ENCODE assay signal across 14 mouse cellular contexts in the genomic region with DNA sequence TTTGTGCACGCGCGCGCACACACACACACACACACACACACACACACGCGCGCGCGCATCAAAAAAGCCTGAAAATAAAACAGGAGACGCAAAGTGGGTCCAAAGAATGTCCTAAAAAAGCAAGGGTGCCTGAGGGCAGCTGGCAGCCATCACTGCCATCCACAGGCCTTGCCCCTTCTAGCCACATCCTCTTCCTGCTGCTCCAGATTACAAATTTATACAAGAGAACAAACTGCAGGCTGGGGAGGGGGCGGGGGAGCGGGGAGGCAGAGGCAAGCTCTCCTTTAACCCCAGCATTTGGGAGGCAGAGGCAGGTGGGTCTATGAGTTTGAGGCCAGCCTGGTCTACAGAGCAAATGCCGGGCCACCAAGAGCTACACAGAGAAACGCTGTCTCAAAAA. TPM values are rescaled to one million over a fixed set of nuclear protein-coding genes. Genes with fewer than 3 reads are reported as not detected.
DNase-seq lines count a peak whose midpoint lies in the region; ATAC-seq and TF ChIP-seq lines count a peak whose summit lies in the region.
"Had no signal": no experiment of that assay in that cellular context is flagged by ENCODE, and none has a peak within 500 bp of the region (broad histone marks: within the 10 kb centered on the region; RNA-seq: fewer than 3 reads in every experiment).

No protein-coding gene starts in this region.

- peak overlapping the region; percentile 5; the same call in 1 of the 2 replicates for H3K27ac ChIP-seq in bone marrow, adult 2 months (ENCODE audit: control insufficient read depth, insufficient read depth, low read depth, low read length, poor library complexity)
- H3K27ac ChIP-seq in forebrain, embryonic 12.5 days, result peak overlapping the region; percentile 59
- peak overlapping the region; percentile 41 for H3K27ac ChIP-seq in hindbrain, postnatal 0 days
- peak overlapping the region; percentile 71 for H3K27ac ChIP-seq in neural tube, embryonic 13.5 days (replicated peaks)
- H3K27ac ChIP-seq: liver, embryonic 13.5 days had no signal

- no peak for ATAC-seq in forebrain, embryonic 12.5 days (ENCODE audit: low FRiP score)
- ATAC-seq in hindbrain, postnatal 0 days, result no peak
- no peak for ATAC-seq in neural tube, embryonic 13.5 days (ENCODE audit: low read depth)

- no peaks in the 10 kb centered on the region for H3K27me3 ChIP-seq in forebrain, embryonic 12.5 days
- no peaks in the 10 kb centered on the region for H3K27me3 ChIP-seq in hindbrain, postnatal 0 days (ENCODE audit: insufficient read depth, low read length)
- H3K27me3 ChIP-seq in neural tube, embryonic 13.5 days, result no peaks in the 10 kb centered on the region
- H3K27me3 ChIP-seq: liver, embryonic 13.5 days had no signal

- no peaks in the 10 kb centered on the region for H3K9me3 ChIP-seq in forebrain, embryonic 12.5 days
- H3K9me3 ChIP-seq in hindbrain, postnatal 0 days (ENCODE audit: low read length), result no peaks in the 10 kb centered on the region
- H3K9me3 ChIP-seq in neural tube, embryonic 13.5 days, result no peaks in the 10 kb centered on the region
- H3K9me3 ChIP-seq: G1E; liver, embryonic 13.5 days had no signal

- WGBS in bone marrow, adult 2 months, result 27% methylated on average over 14 of the region's 14 CpGs
- WGBS in forebrain, embryonic 12.5 days, result 88% methylated on average over 14 of the region's 14 CpGs
- 82% methylated on average over 14 of the region's 14 CpGs for WGBS in hindbrain, postnatal 0 days
- WGBS in neural tube, embryonic 13.5 days, result 89% methylated on average over 14 of the region's 14 CpGs

- no peak overlapping the region for H3K4me2 ChIP-seq in forebrain, embryonic 12.5 days
- H3K4me2 ChIP-seq in hindbrain, postnatal 0 days (ENCODE audit: low read depth, low read length), result no peak overlapping the region
- H3K4me2 ChIP-seq in neural tube, embryonic 13.5 days, result no peak overlapping the region
- H3K4me2 ChIP-seq: liver, embryonic 13.5 days had no signal

- peaks cover 10% of the 10 kb centered on the region for H3K4me1 ChIP-seq in bone marrow, adult 2 months (ENCODE audit: control insufficient read depth, insufficient read depth, low read length)
- peaks cover 72% of the 10 kb centered on the region for H3K4me1 ChIP-seq in forebrain, embryonic 12.5 days
- H3K4me1 ChIP-seq in hindbrain, postnatal 0 days (ENCODE audit: insufficient read depth, low read length), result peaks cover 36% of the 10 kb centered on the region
- H3K4me1 ChIP-seq in neural tube, embryonic 13.5 days (replicated peaks), result peaks cover 96% of the 10 kb centered on the region

- no peak overlapping the region for H3K4me3 ChIP-seq in bone marrow, adult 2 months (replicated peaks; ENCODE audit: control insufficient read depth, low read depth, low read length)
- H3K4me3 ChIP-seq in forebrain, embryonic 12.5 days (replicated peaks), result no peak overlapping the region
- no peak overlapping the region for H3K4me3 ChIP-seq in hindbrain, postnatal 0 days (ENCODE audit: low read length)
- no peak overlapping the region for H3K4me3 ChIP-seq in neural tube, embryonic 13.5 days
- H3K4me3 ChIP-seq: liver, embryonic 13.5 days had no signal

- DNase-seq in hindbrain, postnatal 0 days (ENCODE audit: low spot score), result no peak
- no peak for DNase-seq in adipocyte (ENCODE audit: low spot score)
- DNase-seq in heart, adult 8-10 months (ENCODE audit: low spot score), result no peak
- DNase-seq in kidney, adult 18-20 months, result no peak
- DNase-seq in cerebellum, adult 18-20 months, result no peak
- DNase-seq: adrenal gland, adult 2 months; kidney, adult 2 months; layer of hippocampus, postnatal 36 days; liver, embryonic 13.5 days; right cerebral cortex, adult 18-20 months had no signal

- no peak overlapping the region for H3K9ac ChIP-seq in forebrain, embryonic 12.5 days
- no peak overlapping the region for H3K9ac ChIP-seq in hindbrain, postnatal 0 days (replicated peaks; ENCODE audit: low read length)
- H3K9ac ChIP-seq in neural tube, embryonic 13.5 days, result 0 out of 2 replicates have a peak overlapping the region, but pooled peaks have one; percentile 8
- H3K9ac ChIP-seq: liver, embryonic 13.5 days had no signal

- no peak for TF ChIP-seq POLR2A in bone marrow, adult 2 months (IDR thresholded peaks at IDR 0.05; ENCODE audit: borderline replicate concordance, control insufficient read depth, low read depth, low read length)

- TF ChIP-seq CTCF in bone marrow, adult 2 months (IDR thresholded peaks at IDR 0.05; ENCODE audit: control insufficient read depth, insufficient read depth, low read length), result no peak
- TF ChIP-seq CTCF in hindbrain, postnatal 0 days (IDR thresholded peaks at IDR 0.05; ENCODE audit: low read depth), result no peak

- H3K36me3 ChIP-seq in forebrain, embryonic 12.5 days (replicated peaks), result no peaks in the 10 kb centered on the region
- H3K36me3 ChIP-seq in hindbrain, postnatal 0 days (ENCODE audit: insufficient read depth, low read length), result no peaks in the 10 kb centered on the region
- no peaks in the 10 kb centered on the region for H3K36me3 ChIP-seq in neural tube, embryonic 13.5 days
- H3K36me3 ChIP-seq: liver, embryonic 13.5 days had no signal

RNA-seq across cellular contexts. Expression of gene Prex1, which starts 42.0 kb away (rescaled TPM):
- 27.3 and 38.8 TPM in 2 replicates for polyA plus RNA-seq in bone marrow, adult 2 months (2011; ENCODE audit: insufficient read depth, insufficient read length, low replicate concordance, missing spikeins)
- polyA plus RNA-seq in forebrain, embryonic 12.5 days (2016; fragmentation: Nextera tagmentation; extraction: Ambion mirVana), result 29.9 and 30.7 TPM in 2 replicates
- total RNA-seq in hindbrain, postnatal 0 days (2014; rRNA removed), result 63.2 and 66.8 TPM in 2 replicates
- 24.1 and 24.2 TPM in 2 replicates for polyA plus RNA-seq in hindbrain, postnatal 0 days (2015; fragmentation: Nextera tagmentation; extraction: Ambion mirVana)
- 28.5 and 29.3 TPM in 2 replicates for polyA plus RNA-seq in neural tube, embryonic 13.5 days (2015; fragmentation: Nextera tagmentation; extraction: Ambion mirVana)
- total RNA-seq in heart, adult 8-10 months (2022), result 1 to 10 TPM; 4.2 to 5.4 (median 4.8) TPM

Comparison
In these comparisons a context has a peak if more than half of its experiments do, and no peak if none do; other contexts are left out.
1. H3K27ac ChIP-seq: peak in every context shown above with its lines; median percentile 71 in neural tube, embryonic 13.5 days; 59 in forebrain, embryonic 12.5 days; 41 in hindbrain, postnatal 0 days; 5 in bone marrow, adult 2 months.